Mouse (Mus musculus): Measurements from ENCODE around the gene Zfp595. TPM values are rescaled to one million over a fixed set of nuclear protein-coding genes. Genes with fewer than 3 reads are reported as not detected.
"Not testable (repeated sequence)": the region's sequence is repeated elsewhere in the genome, so short reads cannot be mapped to it uniquely, and the experiment has no call there.

The Zfp595 gene
- 1 to 10 TPM; 5.0 to 5.1 TPM for total RNA-seq (2021)
- long read RNA-seq, experiment 1, result 0 reads
- long read RNA-seq, experiment 2, partial matches to known transcripts, result 0 of 1 reads
- long read RNA-seq, experiment 2, other reads (novel, unspliced or antisense), result 1 of 1 reads

DNA sequence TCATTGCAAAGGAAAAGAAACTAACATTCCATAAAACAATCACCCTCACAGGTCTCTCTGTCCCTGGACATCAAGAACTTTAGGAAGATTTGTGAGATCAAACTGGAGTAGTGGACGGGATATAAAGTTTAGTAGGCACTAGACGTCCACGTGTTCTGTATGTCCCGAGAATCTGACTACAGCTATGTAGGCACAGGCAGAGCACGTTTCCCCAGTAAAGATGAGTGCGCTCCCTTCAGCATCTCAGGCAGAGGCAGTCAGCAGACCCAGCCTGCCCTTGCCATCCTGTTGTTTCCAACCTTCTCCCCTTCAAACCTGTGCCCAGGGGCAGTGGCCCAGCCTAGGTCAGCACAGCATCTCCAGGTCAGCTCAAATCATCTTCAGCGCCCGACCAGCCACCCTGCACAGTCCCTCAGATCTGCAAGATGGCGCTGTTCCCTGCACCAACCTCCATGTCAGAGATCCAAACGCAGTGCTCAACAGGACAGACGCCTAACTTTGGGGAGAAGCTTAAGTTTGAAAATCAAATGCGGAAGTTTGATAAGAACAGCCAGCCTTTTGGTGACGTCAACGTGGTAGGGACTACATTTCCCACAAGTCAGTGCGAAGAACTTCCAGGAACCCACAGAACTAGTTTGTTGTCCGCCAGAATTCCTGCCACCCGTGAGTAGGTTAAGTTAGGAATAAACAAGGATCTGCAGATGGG is at the start of gene Zfp595:
Zfp595 (minus strand) TSS at position 552 of the 706 bp plus-strand sequence.
- peak; percentile 11 to 65 for DNase-seq (ENCODE audit: low spot score in 2 of 2)

DNA sequence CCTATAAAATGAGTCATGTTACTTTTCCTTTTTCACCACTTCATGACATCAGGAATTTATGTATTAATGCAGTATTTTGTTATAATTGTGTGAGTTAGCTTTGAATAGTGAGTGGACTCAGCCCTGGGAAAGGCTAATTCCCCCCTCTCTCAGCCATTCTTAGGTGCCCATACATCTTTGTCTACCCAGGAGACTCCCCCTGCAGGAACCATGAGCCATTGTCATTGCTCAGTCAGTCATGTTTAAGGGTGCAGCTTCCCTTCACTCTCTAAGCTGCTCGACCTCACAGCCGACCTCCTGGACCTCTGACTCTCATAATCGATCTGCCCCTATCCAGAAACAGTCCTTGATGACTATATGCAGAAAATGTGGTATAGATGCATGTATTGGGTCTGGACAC is 43.9 kb upstream of the Zfp595 start:
- not testable (repeated sequence) for DNase-seq (ENCODE audit: low spot score in 2 of 2)

DNA sequence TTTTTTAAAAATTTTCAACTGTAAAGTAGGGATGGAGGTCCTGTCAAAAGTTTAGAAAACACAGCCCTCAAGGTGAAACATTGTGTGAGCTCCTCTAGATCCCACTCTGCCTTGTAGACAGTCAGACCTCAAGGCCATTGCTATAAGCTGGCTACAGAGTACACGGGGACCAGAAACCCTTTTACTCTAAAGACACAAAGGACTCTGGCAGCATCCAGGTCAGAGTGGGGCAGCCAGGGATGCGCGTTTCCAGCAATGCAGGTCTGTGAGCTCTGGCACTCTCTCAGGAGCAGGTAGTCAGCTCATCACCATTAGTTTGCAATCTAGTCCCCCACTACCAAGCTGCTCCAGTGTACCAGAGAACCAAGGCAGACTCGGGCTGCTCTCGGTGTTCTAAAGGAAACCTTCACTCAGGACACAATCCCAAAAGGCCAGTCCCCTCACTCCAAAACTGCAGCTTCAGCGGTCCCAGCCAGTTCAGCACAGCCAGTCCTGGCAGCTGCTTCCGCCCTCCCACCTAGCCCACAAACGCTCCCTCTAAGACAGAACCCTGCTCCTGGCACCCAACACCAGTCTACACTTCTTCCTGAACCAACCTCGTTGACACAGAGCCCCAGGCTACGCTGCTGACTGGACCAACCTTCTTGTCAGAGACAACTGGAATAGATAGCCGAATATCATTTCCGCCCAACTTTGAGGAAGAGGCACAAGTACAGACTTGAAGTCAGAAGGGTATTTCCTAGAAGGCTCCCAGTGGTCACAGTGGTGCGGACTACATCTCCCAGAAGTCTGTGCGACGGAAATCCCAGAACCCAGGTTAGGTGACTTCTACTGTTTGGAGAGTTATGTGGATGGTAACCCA is 42.9 kb upstream of the Zfp595 start, which contains the start of the genes Gm28041 and Zfp456:
Gm28041 (minus strand) TSS at position 684 of the 862 bp plus-strand sequence.
Zfp456 (minus strand) TSS at position 761 of the 862 bp plus-strand sequence.
- DNase-seq (ENCODE audit: low spot score in 2 of 2), result peak in 1 of 2 experiments; percentile 22

- peak; percentile 54 to 74 for DNase-seq (ENCODE audit: low spot score in 2 of 2)
Observed at GRCm38 (mm10) chr13:67360131-67360744, 27.9 kb upstream of the Zfp595 start, which contains the start of the genes Gm28044 and Zfp953. TSS of gene Gm28044 (minus strand) at chr13:67360536. TSS of gene Zfp953 (minus strand) at chr13:67360605.

DNA sequence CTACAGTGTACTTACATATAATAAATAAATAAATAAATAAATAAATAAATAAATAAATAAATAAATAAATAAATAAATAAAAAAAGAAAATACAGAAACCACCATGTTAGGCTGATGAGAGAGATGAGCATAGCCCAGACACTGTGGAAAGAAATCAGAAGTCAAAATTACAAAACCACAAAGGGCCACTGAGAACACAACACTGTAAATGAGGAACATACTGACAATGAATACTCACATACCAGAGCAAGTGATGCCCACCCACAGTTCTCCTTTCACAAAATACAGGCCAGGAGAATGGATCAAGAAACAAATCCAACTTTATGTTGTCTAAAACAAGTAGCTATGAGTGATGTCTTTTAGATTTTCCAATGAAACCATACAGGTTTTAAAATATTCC is 19.5 kb upstream of the Zfp595 start:
- DNase-seq (ENCODE audit: low spot score in 2 of 2), result no peak

DNA sequence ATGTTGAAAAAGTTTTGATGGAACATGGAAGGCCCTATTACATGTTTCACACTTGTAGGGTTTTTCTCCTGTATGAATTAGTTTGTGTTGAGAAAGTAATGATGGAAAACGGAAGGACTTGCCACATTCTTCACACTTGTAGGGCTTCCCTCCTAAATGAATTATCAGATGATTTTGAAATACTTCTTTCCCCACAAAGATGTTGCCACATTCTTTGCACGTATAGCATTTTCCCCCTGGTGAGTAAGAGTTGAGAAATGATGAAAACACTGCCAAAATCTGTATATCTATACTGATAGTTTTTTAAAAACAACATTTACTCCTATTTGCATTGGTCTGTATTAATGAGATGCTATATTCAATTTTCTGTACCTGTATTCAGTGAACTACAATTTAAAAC is 11.1 kb upstream of the Zfp595 start:
- DNase-seq (ENCODE audit: low spot score in 2 of 2), result no peak

DNA sequence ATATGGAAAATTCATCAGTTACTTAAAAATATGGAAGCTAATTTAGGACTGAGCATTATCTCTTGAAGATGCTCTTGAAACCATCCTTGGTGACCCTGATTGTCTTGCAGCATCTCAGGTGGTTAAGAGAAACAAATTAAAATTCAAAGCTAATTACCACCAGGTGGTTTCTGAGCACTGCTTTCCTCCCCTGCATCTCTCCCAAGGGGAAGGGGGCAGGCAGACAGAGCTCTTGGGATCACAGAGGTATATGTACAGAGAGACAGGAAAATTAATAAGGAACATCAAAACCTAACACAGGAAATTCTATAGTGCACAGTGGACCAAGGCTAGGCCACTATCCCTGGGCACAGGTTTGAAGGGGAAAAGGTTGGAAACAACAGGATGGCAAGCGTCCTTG is 507 bp upstream of the Zfp595 start:
- no peak for DNase-seq (ENCODE audit: low spot score in 2 of 2)

DNA sequence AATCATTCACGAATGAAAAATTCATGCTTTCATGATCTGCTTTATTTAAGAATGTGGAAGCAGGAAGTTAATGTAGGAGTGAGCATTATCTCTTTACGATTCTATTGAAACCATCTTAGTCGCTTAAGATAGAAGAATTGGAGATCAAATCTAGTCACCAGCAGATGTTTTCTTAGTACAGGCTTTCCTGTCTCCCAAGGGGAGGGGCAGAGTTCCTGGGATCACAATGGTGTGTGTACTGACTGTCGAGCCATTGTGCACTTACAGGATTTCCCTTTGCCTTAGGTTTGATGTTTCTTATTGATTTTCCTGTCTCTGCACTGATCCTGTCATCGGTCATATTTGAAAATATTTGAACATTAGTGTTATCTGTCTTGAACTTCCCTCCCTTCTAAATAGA is 25.7 kb downstream of the Zfp595 start:
- no peak for DNase-seq (ENCODE audit: low spot score in 2 of 2)

DNA sequence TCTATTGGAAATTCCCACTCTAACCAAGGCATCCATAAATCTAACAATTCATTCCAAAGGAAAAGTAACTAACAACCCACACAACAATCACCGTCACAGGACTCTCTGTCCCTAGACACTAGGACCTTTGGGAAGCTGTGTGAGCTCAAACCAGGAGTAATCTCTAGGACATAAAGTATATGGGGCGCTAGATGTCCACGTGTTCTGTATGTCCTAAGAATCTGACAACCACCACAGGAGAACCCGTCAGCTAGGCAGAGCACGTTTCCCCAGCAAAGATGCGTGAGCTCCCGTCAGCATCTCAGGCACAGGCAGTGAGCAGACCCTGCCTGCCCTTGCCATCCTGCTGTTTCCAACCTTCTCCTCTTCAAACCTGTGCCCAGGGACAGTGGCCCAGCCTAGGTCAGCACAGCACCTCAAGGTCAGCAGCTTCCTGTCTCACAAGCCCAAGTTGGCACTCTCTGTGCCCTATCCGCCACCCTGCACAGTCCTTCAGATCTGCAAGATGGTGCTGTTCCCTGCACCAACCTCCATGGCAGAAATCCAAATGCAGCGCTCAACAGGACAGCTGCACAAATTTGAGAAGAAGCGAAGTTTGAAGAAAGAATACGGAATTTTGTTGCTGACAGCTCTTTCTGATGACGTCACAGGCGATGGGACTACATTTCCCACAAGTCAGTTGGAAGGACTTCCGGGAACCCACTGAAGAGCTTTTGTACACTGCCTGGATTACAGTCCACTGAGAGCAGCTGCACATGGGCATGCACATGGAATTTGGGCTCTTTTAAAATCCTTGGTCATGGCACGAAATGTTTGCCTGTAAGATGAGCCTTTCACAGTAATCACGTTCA is 26.3 kb downstream of the Zfp595 start, which contains the start of gene Zfp457:
Zfp457 (minus strand) TSS at position 664 of the 851 bp plus-strand sequence.
- DNase-seq (ENCODE audit: low spot score in 2 of 2), result peak; percentile 33 to 66

- no peak for DNase-seq (ENCODE audit: low spot score in 2 of 2)
Observed at GRCm38 (mm10) chr13:67278314-67278713, 54.1 kb downstream of the Zfp595 start, which contains the start of gene Zfp458. TSS of gene Zfp458 (minus strand) at chr13:67278466.

GRCm38 (mm10) chr13:67269383-67270065 is 62.8 kb downstream of the Zfp595 start:
- not testable (repeated sequence) for DNase-seq (ENCODE audit: low spot score in 2 of 2)

- DNase-seq (ENCODE audit: low spot score in 2 of 2), result peak in 1 of 2 experiments; percentile 33
Observed at GRCm38 (mm10) chr13:67268568-67269369, 63.6 kb downstream of the Zfp595 start.

Other genes starting within 250 kb of the Zfp595 start
- gene Zfp708, start 234.6 kb downstream of the Zfp595 start, total RNA-seq (2021), result 1 to 10 TPM; 1.6 to 2.1 TPM
- gene Gm28557, start 224.0 kb downstream of the Zfp595 start, total RNA-seq (2021), result 1 to 10 TPM; 3.3 to 3.8 TPM
- under 1 TPM; 0.22 to 0.31 TPM for gene Rslcan18, start 216.3 kb downstream of the Zfp595 start, total RNA-seq (2021)
- 1 to 10 TPM; 6.5 to 7.4 TPM for gene Zfp759, start 210.9 kb downstream of the Zfp595 start, total RNA-seq (2021)
- 1 to 10 TPM; 7.5 to 9.3 TPM for gene Rsl1, start 159.4 kb downstream of the Zfp595 start, total RNA-seq (2021)
- gene Zfp455, start 138.1 kb downstream of the Zfp595 start, total RNA-seq (2021), result 1 to 10 TPM; 3.1 to 3.6 TPM
- gene Zfp458, start 54.1 kb downstream of the Zfp595 start, total RNA-seq (2021), result 1 to 10 TPM; 6.2 to 6.9 TPM
- 1 to 10 TPM; 3.2 to 3.9 TPM for gene Zfp457, start 26.1 kb downstream of the Zfp595 start, total RNA-seq (2021)
- gene Gm28044, start 28.0 kb upstream of the Zfp595 start, total RNA-seq (2021), result 1 to 10 TPM; 1.3 to 2.4 TPM
- gene Zfp953, start 28.0 kb upstream of the Zfp595 start, total RNA-seq (2021), result 1 to 10 TPM; 3.0 to 3.2 TPM
- 1 to 10 TPM; 1.1 to 1.2 TPM for gene Gm28041, start 43.2 kb upstream of the Zfp595 start, total RNA-seq (2021)
- gene Zfp456, start 43.2 kb upstream of the Zfp595 start, total RNA-seq (2021), result 1 to 10 TPM; 1.8 to 2.5 TPM
- gene Zfp429, start 67.2 kb upstream of the Zfp595 start, total RNA-seq (2021), result 1 to 10 TPM; 4.7 to 6.0 TPM
- gene Zfp459, start 88.8 kb upstream of the Zfp595 start, total RNA-seq (2021), result 1 to 10 TPM in 1 of 2 experiments, under 1 TPM in 1; 0.85 to 1.5 TPM
- gene Zfp874a, start 119.1 kb upstream of the Zfp595 start, total RNA-seq (2021), result 10 to 100 TPM; 14.9 to 15.5 TPM
- 10 to 100 TPM; 14.2 to 16.1 TPM for gene Zfp874b, start 151.7 kb upstream of the Zfp595 start, total RNA-seq (2021)
- 1 to 10 TPM; 8.4 to 8.5 TPM for gene Zfp58, start 168.0 kb upstream of the Zfp595 start, total RNA-seq (2021)
- not detected for gene Gm26965, start 193.6 kb upstream of the Zfp595 start, total RNA-seq (2021)
- 10 to 100 TPM; 18.7 to 23.0 TPM for gene Zfp87, start 193.6 kb upstream of the Zfp595 start, total RNA-seq (2021)
- 10 to 100 TPM; 10.4 to 11.8 TPM for gene Zfp748, start 221.3 kb upstream of the Zfp595 start, total RNA-seq (2021)

All from adrenal gland, postnatal 4 days (tissue).